Mouse (Mus musculus): Measurements from ENCODE around the gene Flt3l.

GRCm38 (mm10) chr7:45160316-45160800, 24.1 kb upstream of the Flt3l start:
- TF ChIP-seq POLR2A (IDR thresholded peaks at IDR 0.05; ENCODE audit: low read depth, low read length) (no peak), CTCF (IDR thresholded peaks at IDR 0.05; ENCODE audit: borderline replicate concordance, insufficient read depth, low read length) (no peak)
